Mouse (Mus musculus) spleen, postnatal 10 days (tissue): ENCODE results near the gene Tdrd7.

Experiments
- DNase-seq, 2 experiments: peaks; one replicate each; pipeline ENCODE4 v3.0.0; 2021 to 2022; ENCODE audit warnings: low spot score in 2 of 2

Tdrd7 gene

GRCm38 (mm10) chr4:46041761-46042504, 76.8 kb downstream of the Tdrd7 start:
- DNase-seq = peak in 1 of 2 experiments; percentile 36

GRCm38 (mm10) chr4:46042505-46042850, 77.3 kb downstream of the Tdrd7 start:
- peak in 1 of 2 experiments; percentile 57 for DNase-seq

GRCm38 (mm10) chr4:46043361-46043760, 78.2 kb downstream of the Tdrd7 start:
- no peak for DNase-seq

GRCm38 (mm10) chr4:46047971-46048370, 82.8 kb downstream of the Tdrd7 start:
- DNase-seq = no peak

- no peak for DNase-seq
Observed at GRCm38 (mm10) chr4:46048418-46048817, 83.3 kb downstream of the Tdrd7 start.

GRCm38 (mm10) chr4:46053323-46054107, 88.4 kb downstream of the Tdrd7 start:
- DNase-seq = no peak

- no peak for DNase-seq
Observed at GRCm38 (mm10) chr4:46056163-46056562, 91.0 kb downstream of the Tdrd7 start.

GRCm38 (mm10) chr4:46061259-46061962, 96.3 kb downstream of the Tdrd7 start:
- no peak for DNase-seq

- DNase-seq = no peak
Observed at GRCm38 (mm10) chr4:46063841-46064240, 98.7 kb downstream of the Tdrd7 start.

- no peak for DNase-seq
Observed at GRCm38 (mm10) chr4:46064263-46064662, 99.1 kb downstream of the Tdrd7 start.

GRCm38 (mm10) chr4:46064961-46065360, 99.8 kb downstream of the Tdrd7 start:
- no peak for DNase-seq

GRCm38 (mm10) chr4:46065695-46066340, 100.7 kb downstream of the Tdrd7 start:
- no peak for DNase-seq

- DNase-seq = no peak
Observed at GRCm38 (mm10) chr4:46068060-46068459, 102.9 kb downstream of the Tdrd7 start.

- DNase-seq = no peak
Observed at GRCm38 (mm10) chr4:46068573-46068972, 103.4 kb downstream of the Tdrd7 start.

- no peak for DNase-seq
Observed at GRCm38 (mm10) chr4:46069851-46070482, 104.8 kb downstream of the Tdrd7 start.

GRCm38 (mm10) chr4:46072631-46073030, 107.5 kb downstream of the Tdrd7 start:
- DNase-seq = no peak

- no peak for DNase-seq
Observed at GRCm38 (mm10) chr4:46073736-46074135, 108.6 kb downstream of the Tdrd7 start.

GRCm38 (mm10) chr4:46075664-46076063, 110.5 kb downstream of the Tdrd7 start:
- no peak for DNase-seq

- DNase-seq = no peak
Observed at GRCm38 (mm10) chr4:46076892-46077291, 111.8 kb downstream of the Tdrd7 start.

GRCm38 (mm10) chr4:46080261-46080660, 115.1 kb downstream of the Tdrd7 start:
- no peak for DNase-seq

- no peak for DNase-seq
Observed at GRCm38 (mm10) chr4:46082555-46082954, 117.4 kb downstream of the Tdrd7 start.
